Mouse (Mus musculus) heart, postnatal 0 days (tissue): ENCODE results near the gene Kcne3.

Experiments
- CTCF ChIP-seq: IDR thresholded peaks from 2 replicates; pipeline ENCODE4 v1.5.1; 2016; ENCODE audit warnings: antibody characterized with exemption, control low read depth, low read depth
- EP300 ChIP-seq: IDR thresholded peaks from 2 replicates; pipeline ENCODE4 v1.6.1; 2016; ENCODE audit warnings: antibody characterized with exemption, low read depth

DNA sequence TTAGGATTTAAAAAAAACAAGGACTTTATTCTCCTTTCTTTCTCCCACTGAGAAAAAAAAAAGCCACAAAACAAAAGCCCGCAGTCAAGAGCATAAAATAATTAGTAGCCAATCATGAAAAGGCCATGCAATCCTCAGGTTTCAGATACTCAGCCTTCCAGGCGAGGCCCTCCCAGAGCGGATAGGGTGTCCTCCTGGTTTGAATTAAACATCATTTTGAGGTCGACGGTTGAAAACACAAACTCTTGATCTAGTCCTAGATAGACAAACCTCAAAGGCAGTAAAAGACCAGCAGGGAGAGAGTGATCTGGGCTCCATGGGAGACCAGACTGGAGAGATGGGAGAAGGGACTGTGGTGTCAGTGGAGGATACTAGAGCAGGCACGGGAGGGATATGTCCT is 28.6 kb downstream of the Kcne3 start:
- no peak for TF ChIP-seq CTCF
- no peak for TF ChIP-seq EP300
